Mouse (Mus musculus): ENCODE measurements around the gene Tuba1b.

DNA sequence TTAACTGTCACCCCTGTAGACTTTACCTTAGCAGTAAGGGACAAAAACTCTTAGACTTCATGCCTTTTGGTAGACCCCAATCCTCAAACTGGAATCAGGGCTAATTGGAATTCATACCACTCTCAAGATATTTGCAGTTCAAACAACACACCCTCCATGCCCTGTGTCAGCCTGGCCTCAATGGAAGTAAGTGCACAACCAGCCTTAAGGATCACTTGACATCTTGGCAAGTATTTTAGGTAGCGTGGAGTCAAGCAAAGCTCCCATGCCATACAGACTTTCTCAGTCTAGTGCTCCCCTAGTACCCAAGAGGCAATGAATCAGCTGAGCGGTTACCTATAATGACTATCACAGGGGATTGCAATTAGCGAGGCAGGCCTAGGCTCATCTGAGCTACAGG lies 3.4 kb downstream of the Tuba1b start:
- TF ChIP-seq GATA1 (IDR thresholded peaks at IDR 0.05; ENCODE audit: borderline replicate concordance, low read length) (no peak), FLI1 (IDR thresholded peaks at IDR 0.05; ENCODE audit: low read length) (no peak)
